Mouse (Mus musculus) MEL (cell line): ENCODE measurements around the gene S100a13. TPM values are rescaled to one million over a fixed set of nuclear protein-coding genes. Genes with fewer than 3 reads are reported as not detected.

Source experiments
- DNase-seq: peaks from one replicate; pipeline ENCODE4 v3.0.0; 2011; ENCODE audit warnings: low read depth, low spot score
- H3K27ac ChIP-seq: 2 replicates; pipeline ENCODE4 v1.5.1; 2012; ENCODE audit warnings: low read depth, mild to moderate bottlenecking, control low read depth, low read length, moderate library complexity; ENCODE audit not compliant: control insufficient read depth
- H3K27me3 ChIP-seq, 2 experiments: fragments of 150-350 bp in 1 of 2; sonication (generic) in 1 of 2; 2 replicates each; pipeline ENCODE4 v1.6.1; 2012; ENCODE audit warnings: low read length in 2 of 2, mild to moderate bottlenecking in 2 of 2, improper control_type of control experiment in 1 of 2, moderate library complexity in 1 of 2; ENCODE audit not compliant: insufficient read depth in 2 of 2, control insufficient read depth in 1 of 2
- H3K36me3 ChIP-seq, 2 experiments: 2 replicates each; pipeline ENCODE4 v1.6.1; 2012 to 2014; ENCODE audit warnings: low read length in 2 of 2, improper control_type of control experiment in 1 of 2, inconsistent platforms in 1 of 2, mild to moderate bottlenecking in 1 of 2; ENCODE audit not compliant: insufficient read depth in 2 of 2, control insufficient read depth in 1 of 2
- H3K4me1 ChIP-seq, 2 experiments: fragments of 150-350 bp in 1 of 2; sonication (generic) in 1 of 2; 2 replicates each; pipeline ENCODE4 v1.6.1; 2012; ENCODE audit warnings: low read length in 2 of 2, improper control_type of control experiment in 1 of 2, mild to moderate bottlenecking in 1 of 2; ENCODE audit not compliant: insufficient read depth in 2 of 2, control insufficient read depth in 1 of 2
- H3K4me3 ChIP-seq, 2 experiments: fragments of 150-350 bp in 1 of 2; sonication (generic) in 1 of 2; 2 replicates each; pipeline ENCODE4 v1.5.1; 2012; ENCODE audit warnings: low read depth in 2 of 2, low read length in 2 of 2, mild to moderate bottlenecking in 2 of 2, moderate library complexity in 2 of 2, control low read depth in 1 of 2, improper control_type of control experiment in 1 of 2; ENCODE audit not compliant: control insufficient read depth in 1 of 2, insufficient read depth in 1 of 2
- H3K79me2 ChIP-seq: 2 replicates; pipeline ENCODE4 v1.6.1; 2012; ENCODE audit warnings: mild to moderate bottlenecking, low read length, moderate library complexity; ENCODE audit not compliant: control insufficient read depth, poor library complexity, insufficient read depth
- H3K9ac ChIP-seq: 2 replicates; pipeline ENCODE4 v1.6.1; 2012; ENCODE audit warnings: low read depth, mild to moderate bottlenecking, control low read depth, low read length, moderate library complexity; ENCODE audit not compliant: control insufficient read depth, poor library complexity, severe bottlenecking
- H3K9me3 ChIP-seq: fragments of 150-350 bp; sonication (generic); replicated peaks from 2 replicates; pipeline ENCODE4 v1.6.1; 2012; ENCODE audit warnings: mild to moderate bottlenecking, low read length, improper control_type of control experiment, moderate library complexity; ENCODE audit not compliant: insufficient read depth
- CHD2 ChIP-seq: IDR thresholded peaks from 2 replicates; pipeline ENCODE4 v1.6.1; 2011; ENCODE audit warnings: low read length, improper control_type of control experiment
- CTCF ChIP-seq, 3 experiments: IDR thresholded peaks in 2 of 3; conservative IDR thresholded peaks in 1 of 3; 2 replicates each; pipeline ENCODE4 v1.5.1; 2011 to 2012; ENCODE audit warnings: low read length in 3 of 3, low read depth in 2 of 3, mild to moderate bottlenecking in 2 of 3, improper control_type of control experiment in 1 of 3, inconsistent platforms in 1 of 3, mixed read lengths in 1 of 3, moderate library complexity in 1 of 3; ENCODE audit not compliant: control insufficient read depth in 1 of 3, insufficient read depth in 1 of 3, poor library complexity in 1 of 3, severe bottlenecking in 1 of 3
- E2F4 ChIP-seq: IDR thresholded peaks from 2 replicates; pipeline ENCODE4 v1.6.1; 2011; ENCODE audit warnings: low read depth, low read length, improper control_type of control experiment, borderline replicate concordance
- ELF1 ChIP-seq: IDR thresholded peaks from 2 replicates; pipeline ENCODE4 v1.6.1; 2014; ENCODE audit warnings: low read depth, mild to moderate bottlenecking, inconsistent platforms, low read length, improper control_type of control experiment, moderate library complexity
- GATA1 ChIP-seq: IDR thresholded peaks from 2 replicates; pipeline ENCODE4 v1.6.1; 2011; ENCODE audit warnings: low read depth, low read length, improper control_type of control experiment
- HCFC1 ChIP-seq: IDR thresholded peaks from 2 replicates; pipeline ENCODE4 v1.6.1; 2012; ENCODE audit warnings: low read depth, mild to moderate bottlenecking, inconsistent platforms, low read length, improper control_type of control experiment, moderate library complexity
- JUND ChIP-seq: IDR thresholded peaks from 2 replicates; pipeline ENCODE4 v1.6.1; 2011; ENCODE audit warnings: low read depth, mild to moderate bottlenecking, improper control_type of control experiment, low read length
- KAT2A ChIP-seq: conservative IDR thresholded peaks from 2 replicates; pipeline ENCODE4 v1.6.1; 2012; ENCODE audit warnings: low read depth, low read length, improper control_type of control experiment, inconsistent platforms
- MAFK ChIP-seq: IDR thresholded peaks from 2 replicates; pipeline ENCODE4 v1.6.1; 2011; ENCODE audit warnings: low read depth, mild to moderate bottlenecking, low read length, improper control_type of control experiment, borderline replicate concordance
- MAX ChIP-seq: IDR thresholded peaks from 2 replicates; pipeline ENCODE4 v1.6.1; 2011; ENCODE audit warnings: low read length, improper control_type of control experiment
- MAZ ChIP-seq: IDR thresholded peaks from 2 replicates; pipeline ENCODE4 v1.6.1; 2012; ENCODE audit warnings: low read depth, mild to moderate bottlenecking, inconsistent platforms, low read length, improper control_type of control experiment
- MEF2A ChIP-seq: IDR thresholded peaks from 2 replicates; pipeline ENCODE4 v1.6.1; 2014; ENCODE audit warnings: low read depth, mild to moderate bottlenecking, inconsistent platforms, low read length, improper control_type of control experiment; ENCODE audit not compliant: poor library complexity, insufficient replicate concordance, severe bottlenecking; ENCODE audit errors: extremely low read depth
- MXI1 ChIP-seq: IDR thresholded peaks from 2 replicates; pipeline ENCODE4 v1.6.1; 2011; ENCODE audit warnings: mild to moderate bottlenecking, low read depth, low read length, improper control_type of control experiment
- MYC ChIP-seq: IDR thresholded peaks from 2 replicates; pipeline ENCODE4 v1.6.1; 2011; ENCODE audit warnings: low read depth, mild to moderate bottlenecking, low read length, improper control_type of control experiment, moderate library complexity
- NELFE ChIP-seq: IDR thresholded peaks from 2 replicates; pipeline ENCODE4 v1.6.1; 2011; ENCODE audit warnings: low read depth, low read length, improper control_type of control experiment
- NRF1 ChIP-seq: IDR thresholded peaks from 2 replicates; pipeline ENCODE4 v1.6.1; 2014; ENCODE audit warnings: low read depth, mild to moderate bottlenecking, inconsistent platforms, low read length, improper control_type of control experiment, moderate library complexity; ENCODE audit not compliant: poor library complexity, insufficient read depth, severe bottlenecking
- POLR2A ChIP-seq, 2 experiments: IDR thresholded peaks; 2 replicates each; pipeline ENCODE4 v1.6.1; 2011 to 2012; ENCODE audit warnings: low read length in 2 of 2, mild to moderate bottlenecking in 2 of 2, control low read depth in 1 of 2, improper control_type of control experiment in 1 of 2, low read depth in 1 of 2, moderate library complexity in 1 of 2; ENCODE audit not compliant: control insufficient read depth in 1 of 2, insufficient read depth in 1 of 2, poor library complexity in 1 of 2
- POLR2AphosphoS2 ChIP-seq: IDR thresholded peaks from 2 replicates; pipeline ENCODE4 v1.6.1; 2011; ENCODE audit warnings: low read length, improper control_type of control experiment
- RCOR1 ChIP-seq: IDR thresholded peaks from 2 replicates; pipeline ENCODE4 v1.6.1; 2012; ENCODE audit warnings: low read depth, mild to moderate bottlenecking, inconsistent platforms, low read length, improper control_type of control experiment
- SIN3A ChIP-seq: IDR thresholded peaks from 2 replicates; pipeline ENCODE4 v1.6.1; 2012; ENCODE audit warnings: low read length, improper control_type of control experiment, inconsistent platforms
- SMC3 ChIP-seq: IDR thresholded peaks from 2 replicates; pipeline ENCODE4 v1.6.1; 2011; ENCODE audit warnings: low read depth, low read length, improper control_type of control experiment
- TAL1 ChIP-seq: IDR thresholded peaks from 2 replicates; pipeline ENCODE4 v1.6.1; 2012; ENCODE audit warnings: mild to moderate bottlenecking, inconsistent platforms, low read length, moderate library complexity, mixed read lengths
- TBP ChIP-seq: IDR thresholded peaks from 2 replicates; pipeline ENCODE4 v1.8.0; 2011; ENCODE audit warnings: low read depth, low read length, improper control_type of control experiment
- TCF12 ChIP-seq: IDR thresholded peaks from 2 replicates; pipeline ENCODE4 v1.6.1; 2014; ENCODE audit warnings: low read depth, mild to moderate bottlenecking, inconsistent platforms, low read length, improper control_type of control experiment, moderate library complexity
- USF1 ChIP-seq: IDR thresholded peaks from 2 replicates; pipeline ENCODE4 v1.6.1; 2014; ENCODE audit warnings: low read depth, mild to moderate bottlenecking, inconsistent platforms, low read length, improper control_type of control experiment, moderate library complexity
- ZC3H11A ChIP-seq: IDR thresholded peaks from 2 replicates; pipeline ENCODE4 v1.6.1; 2012; ENCODE audit warnings: low read depth, mild to moderate bottlenecking, inconsistent platforms, low read length, improper control_type of control experiment
- ZKSCAN1 ChIP-seq: IDR thresholded peaks from 2 replicates; pipeline ENCODE4 v1.6.1; 2012; ENCODE audit warnings: low read depth, mild to moderate bottlenecking, inconsistent platforms, low read length, improper control_type of control experiment, moderate library complexity
- ZMIZ1 ChIP-seq: IDR thresholded peaks from 2 replicates; pipeline ENCODE4 v1.6.1; 2012; ENCODE audit warnings: low read depth, mild to moderate bottlenecking, inconsistent platforms, low read length, improper control_type of control experiment, moderate library complexity
- polyA plus RNA-seq, 2 experiments: library from polyadenylated mRNA; stranded (reverse) in 1 of 2; unstranded in 1 of 2; fragments of >175 nt in 1 of 2; fragments of >200 nt in 1 of 2; gene quantifications; 2 replicates each; pipeline versions ENCODE4 v1.2.1 to v1.2.4; 2012; ENCODE audit warnings: low replicate concordance in 2 of 2, low read depth in 1 of 2; ENCODE audit not compliant: insufficient read length in 2 of 2, insufficient read depth in 1 of 2, missing spikeins in 1 of 2
- total RNA-seq: library from RNA; depleted of rRNA; stranded (reverse); fragments of 300-350 nt; gene quantifications from 2 replicates; pipeline ENCODE4 v1.2.3, GENCODE M21; 2012

Gene S100a13
- total and polyA plus RNA-seq, 3 experiments: 22.0 to 29.9 TPM; not detected in 1

DNA sequence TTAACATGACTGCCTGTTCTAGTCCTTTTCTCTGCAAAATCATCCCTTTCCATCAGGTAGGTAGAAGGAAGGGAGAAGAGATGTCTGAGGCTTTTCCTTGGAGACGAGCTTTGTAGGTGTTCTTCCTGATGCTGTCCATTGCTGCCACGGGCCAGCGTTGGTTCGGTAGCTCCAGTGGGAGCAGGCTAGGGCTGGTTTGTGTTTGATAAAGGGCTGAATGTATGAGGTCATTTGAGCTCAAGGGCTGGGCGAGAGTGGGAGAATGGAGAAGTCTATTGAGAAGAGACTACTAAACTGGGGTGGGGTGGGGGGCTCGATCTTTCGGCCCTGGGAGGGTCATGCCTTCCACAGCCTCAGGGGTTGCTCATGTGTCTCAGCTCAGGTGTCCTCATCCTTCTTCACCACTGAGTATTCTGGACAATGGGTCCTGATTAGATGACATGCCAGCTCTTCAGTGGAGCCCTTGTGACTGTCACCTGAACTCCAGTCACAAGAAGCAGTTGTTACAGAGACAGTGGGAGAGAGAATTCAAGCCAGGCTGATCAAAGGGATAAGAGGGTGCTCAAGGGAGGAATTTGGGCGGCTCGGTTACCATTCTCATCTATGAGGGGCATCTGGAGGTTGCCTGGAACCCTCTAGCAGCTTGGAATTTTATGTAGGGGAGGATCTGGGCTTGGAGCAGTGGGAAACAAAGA is 1.1 kb upstream of the S100a13 start:
- no peak overlapping the region for H3K27ac ChIP-seq
- H3K9me3 ChIP-seq: no peaks in the 10 kb centered on the region
- no peak for DNase-seq
- H3K9ac ChIP-seq: no peak overlapping the region
- no peak overlapping the region for H3K4me3 ChIP-seq
- peaks cover 0 to 17% of the 10 kb centered on the region in 2 experiments; a peak in 3 of 4 replicates for H3K4me1 ChIP-seq
- peaks cover 11% of the 10 kb centered on the region for H3K79me2 ChIP-seq
- TF ChIP-seq MEF2A: no peak
- no peak for TF ChIP-seq CTCF (IDR thresholded peaks at IDR 0.05 in 2 of 3, conservative IDR thresholded peaks at IDR 0.05 in 1 of 3; ENCODE audit: control insufficient read depth in 1 of 3, insufficient read depth in 1 of 3, low read depth in 2 of 3, low read length in 3 of 3, poor library complexity in 1 of 3, severe bottlenecking in 1 of 3)
- TF ChIP-seq NELFE: no peak
- TF ChIP-seq MAFK: no peak
- TF ChIP-seq TAL1: no peak
- TF ChIP-seq MAZ: no peak
- no peak for TF ChIP-seq ZMIZ1
- TF ChIP-seq MYC: no peak
- no peak for TF ChIP-seq E2F4
- no peak for TF ChIP-seq CHD2
- TF ChIP-seq USF1: no peak
- no peak for TF ChIP-seq RCOR1
- TF ChIP-seq MAX: no peak
- no peak for TF ChIP-seq ZC3H11A
- no peak for TF ChIP-seq SMC3
- no peak for TF ChIP-seq POLR2A (IDR thresholded peaks at IDR 0.05; ENCODE audit: control insufficient read depth in 1 of 2, insufficient read depth in 1 of 2, low read depth in 1 of 2, low read length in 2 of 2, poor library complexity in 1 of 2)
- H3K36me3 ChIP-seq: peaks cover 0 to 6% of the 10 kb centered on the region in 2 experiments; a peak in 2 of 4 replicates
- H3K27me3 ChIP-seq: no peaks in the 10 kb centered on the region

DNA sequence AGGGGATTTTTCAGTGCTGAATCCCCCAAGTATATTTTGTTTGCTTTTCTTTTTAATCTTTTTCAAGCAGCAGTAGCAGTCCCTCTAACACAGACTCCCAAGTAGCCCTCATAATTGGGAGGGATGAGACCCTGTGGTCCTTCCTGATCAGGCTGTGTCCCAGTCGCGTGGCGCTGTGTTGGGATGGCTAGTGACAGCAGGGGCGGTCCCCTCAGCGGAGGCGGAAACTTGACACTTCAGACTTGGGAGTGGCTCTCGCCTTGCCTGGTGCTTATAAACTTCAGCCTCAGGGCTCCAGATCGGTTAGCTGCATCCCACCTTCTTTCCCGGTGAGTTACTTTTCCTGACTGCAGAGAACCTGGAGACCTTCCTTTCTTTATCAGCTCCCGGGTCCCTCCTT is 456 bp downstream of the S100a13 start:
- TF ChIP-seq GATA1 (0 out of 2 replicates have a peak, but pooled peaks have one; percentile 4), HCFC1 (no peak; the same call in 1 of the 2 replicates), TBP (peak; percentile 76), MAX (peak; percentile 64), MAFK (no peak), USF1 (0 out of 2 replicates have a peak, but pooled peaks have one; percentile 24), TCF12 (peak; percentile 64), TAL1 (no peak), NRF1 (no peak), POLR2A (IDR thresholded peaks at IDR 0.05; ENCODE audit: control insufficient read depth in 1 of 2, insufficient read depth in 1 of 2, low read depth in 1 of 2, low read length in 2 of 2, poor library complexity in 1 of 2) (peak; percentile 54 to 83; a peak in 3 of 4 replicates), ELF1 (no peak), MXI1 (peak; percentile 99), MEF2A (no peak), SIN3A (peak; percentile 95), ZKSCAN1 (no peak), MYC (peak; percentile 86), CTCF (IDR thresholded peaks at IDR 0.05 in 2 of 3, conservative IDR thresholded peaks at IDR 0.05 in 1 of 3; ENCODE audit: control insufficient read depth in 1 of 3, insufficient read depth in 1 of 3, low read depth in 2 of 3, low read length in 3 of 3, poor library complexity in 1 of 3, severe bottlenecking in 1 of 3) (0 out of 6 replicates have a peak, but pooled peaks of 1 of the 3 experiments have one; percentile 0), KAT2A (no peak; the same call in 1 of the 2 replicates), NELFE (peak; percentile 71), ZMIZ1 (peak; percentile 84), MAZ (0 out of 2 replicates have a peak, but pooled peaks have one; percentile 32), JUND (no peak), POLR2AphosphoS2 (peak; percentile 90)
- TF ChIP-seq, all 39 proteins: peak for 14
- H3K4me3 ChIP-seq: peak overlapping the region; percentile 64 to 84
- H3K9ac ChIP-seq: peak overlapping the region; percentile 70
- H3K9me3 ChIP-seq: no peaks in the 10 kb centered on the region
- H3K27me3 ChIP-seq: no peaks in the 10 kb centered on the region
- no peak overlapping the region; the same call in 1 of the 2 replicates for H3K27ac ChIP-seq
- peaks cover 0 to 6% of the 10 kb centered on the region in 2 experiments; a peak in 2 of 4 replicates for H3K36me3 ChIP-seq
- peak; percentile 86 for DNase-seq
- no peaks in the 10 kb centered on the region; the same call in 1 of the 2 replicates for H3K79me2 ChIP-seq
- H3K4me1 ChIP-seq: peaks cover 0 to 17% of the 10 kb centered on the region in 2 experiments; a peak in 3 of 4 replicates
